Mouse (Mus musculus) colon, adult 2 months (tissue): ENCODE measurements around the gene Chchd1. TPM values are rescaled to one million over a fixed set of nuclear protein-coding genes. Genes with fewer than 3 reads are reported as not detected.

Source experiments
- polyA plus RNA-seq: library from polyadenylated mRNA; depleted of rRNA; stranded (reverse); fragments of >200 nt; gene quantifications from 2 replicates; pipeline ENCODE4 v1.2.3, GENCODE M21; 2012; rRNA removed

Chchd1 gene
- polyA plus RNA-seq = 17.5 and 26.2 TPM in 2 replicates

GRCm38 (mm10) chr14:20702741-20703381 is at the start of gene Chchd1:
Gene Chchd1 (plus strand): TSS chr14:20703006.

GRCm38 (mm10) chr14:20656361-20656760 is 46.4 kb upstream of the Chchd1 start, which contains the start of gene Myoz1:
Gene Myoz1 (minus strand): TSS chr14:20656540.

GRCm38 (mm10) chr14:20668154-20668810 is 34.5 kb upstream of the Chchd1 start, which contains the start of gene Synpo2l:
Gene Synpo2l (minus strand): TSS chr14:20668354.

GRCm38 (mm10) chr14:20674064-20674833 is 28.6 kb upstream of the Chchd1 start, which contains the start of gene Sec24c:
Gene Sec24c (plus strand): TSS chr14:20674308.

GRCm38 (mm10) chr14:20694884-20695760 is 7.7 kb upstream of the Chchd1 start, which contains the start of gene Fut11:
Gene Fut11 (plus strand): TSS chr14:20694968.

GRCm38 (mm10) chr14:20707201-20708190 is 4.7 kb downstream of the Chchd1 start, which contains the start of gene Zswim8:
Gene Zswim8 (plus strand): TSS chr14:20707552.

GRCm38 (mm10) chr14:20733952-20734774 is 31.4 kb downstream of the Chchd1 start, which contains the start of gene Ndst2:
Gene Ndst2 (minus strand): TSS chr14:20734562.

Other genes with a start within 250 kb of the Chchd1 start
- gene Anxa7, start 222.9 kb upstream of the Chchd1 start, polyA plus RNA-seq = 85.3 and 124 TPM in 2 replicates
- gene Mss51, start 206.1 kb upstream of the Chchd1 start, polyA plus RNA-seq = 0.21 and 0.22 TPM in 2 replicates
- gene Ppp3cb, start 156.4 kb upstream of the Chchd1 start, polyA plus RNA-seq = 4.3 and 4.9 TPM in 2 replicates
- gene Usp54, start 61.9 kb upstream of the Chchd1 start, polyA plus RNA-seq = 3.3 and 4.1 TPM in 2 replicates
- gene Myoz1, start 46.5 kb upstream of the Chchd1 start, polyA plus RNA-seq = not detected in 2 replicates
- 0.05 and 0.07 TPM in 2 replicates for gene Synpo2l, start 34.7 kb upstream of the Chchd1 start, polyA plus RNA-seq
- 199 and 228 TPM in 2 replicates for gene Sec24c, start 28.7 kb upstream of the Chchd1 start, polyA plus RNA-seq
- 14.9 and 23.9 TPM in 2 replicates for gene Fut11, start 8.0 kb upstream of the Chchd1 start, polyA plus RNA-seq
- 165 and 207 TPM in 2 replicates for gene Zswim8, start 4.5 kb downstream of the Chchd1 start, polyA plus RNA-seq
- gene Ndst2, start 31.6 kb downstream of the Chchd1 start, polyA plus RNA-seq = 29.5 and 30.0 TPM in 2 replicates
- gene Camk2g, start 91.1 kb downstream of the Chchd1 start, polyA plus RNA-seq = 21.7 and 24.9 TPM in 2 replicates
- 6.3 and 7.1 TPM in 2 replicates for gene Plau, start 133.7 kb downstream of the Chchd1 start, polyA plus RNA-seq
- gene Vcl, start 226.4 kb downstream of the Chchd1 start, polyA plus RNA-seq = 48.8 and 56.2 TPM in 2 replicates